Mouse (Mus musculus): ENCODE results near the gene Gm47283. TPM values are rescaled to one million over a fixed set of nuclear protein-coding genes. Genes with fewer than 3 reads are reported as not detected.
"Not testable (repeated sequence)": the region's sequence is repeated elsewhere in the genome, so short reads cannot be mapped to it uniquely, and the experiment has no call there.

The Gm47283 gene
- polyA plus RNA-seq (2016; fragmentation: Nextera tagmentation; extraction: Ambion mirVana) = not detected in 2 replicates

DNA sequence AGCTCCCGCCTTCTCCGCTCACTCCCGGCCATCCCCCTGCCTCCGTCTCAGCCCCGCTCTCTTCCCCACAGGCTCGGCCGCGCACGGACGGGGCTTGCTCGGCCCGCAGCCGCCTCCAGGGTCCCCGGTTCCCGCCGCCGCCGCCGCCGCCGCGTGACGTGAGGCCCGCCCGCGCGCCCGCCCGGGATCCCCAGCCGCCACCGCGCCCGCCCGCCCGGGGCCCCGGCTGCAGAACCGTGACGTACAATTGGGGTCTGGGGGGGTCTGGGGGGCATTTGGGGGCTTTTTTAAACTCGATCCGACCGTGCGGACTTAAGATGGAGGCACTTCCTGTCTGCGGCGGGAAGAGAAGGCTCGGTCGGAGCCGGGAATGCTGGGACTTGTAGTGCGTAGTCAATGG is at the start of gene Gm47283:
Gm47283 (plus strand) TSS at position 301 of the 400 bp plus-strand sequence.
- not testable (repeated sequence) for H3K4me1 ChIP-seq; H3K36me3 ChIP-seq (replicated peaks); DNase-seq (ENCODE audit: extremely low spot score, low spot score); H3K9me3 ChIP-seq; H3K27ac ChIP-seq; H3K4me3 ChIP-seq; H3K27me3 ChIP-seq (ENCODE audit: poor library complexity, severe bottlenecking)
- WGBS = no CpG with 5 or more reads among the region's 48 CpGs

DNA sequence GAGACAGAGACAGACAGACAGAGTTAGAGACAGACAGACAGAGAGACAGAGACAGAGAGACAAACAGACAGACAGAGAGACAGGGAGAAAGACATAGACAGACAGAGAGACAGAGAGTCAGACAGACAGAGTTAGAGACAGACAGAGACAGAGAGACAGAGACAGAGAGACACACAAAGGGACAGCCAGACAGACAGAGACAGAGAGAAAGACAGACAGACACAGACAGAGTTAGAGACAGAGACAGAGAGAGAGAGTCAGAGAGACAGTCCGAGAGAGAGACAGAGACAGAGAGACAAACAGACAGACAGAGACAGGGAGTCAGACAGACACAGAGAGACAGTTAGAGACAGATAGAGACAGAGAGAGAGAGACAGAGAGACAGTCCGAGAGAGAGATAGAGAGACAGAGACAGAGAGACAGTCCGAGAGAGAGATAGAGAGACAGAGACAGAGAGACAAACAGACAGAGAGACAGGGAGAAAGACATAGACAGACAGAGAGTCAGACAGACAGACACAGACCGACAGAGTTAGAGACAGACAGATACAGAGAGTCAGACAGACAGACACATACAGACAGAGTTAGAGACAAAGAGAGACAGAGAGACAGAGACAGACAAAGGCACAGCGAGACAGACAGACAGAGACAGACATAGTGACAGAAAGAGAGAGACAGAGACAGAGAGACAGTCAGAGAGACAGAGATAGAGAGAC is 49.2 kb upstream of the Gm47283 start:
- 91% methylated on average over 4 of the region's 5 CpGs for WGBS
- not testable (repeated sequence) for DNase-seq (ENCODE audit: extremely low spot score, low spot score)

DNA sequence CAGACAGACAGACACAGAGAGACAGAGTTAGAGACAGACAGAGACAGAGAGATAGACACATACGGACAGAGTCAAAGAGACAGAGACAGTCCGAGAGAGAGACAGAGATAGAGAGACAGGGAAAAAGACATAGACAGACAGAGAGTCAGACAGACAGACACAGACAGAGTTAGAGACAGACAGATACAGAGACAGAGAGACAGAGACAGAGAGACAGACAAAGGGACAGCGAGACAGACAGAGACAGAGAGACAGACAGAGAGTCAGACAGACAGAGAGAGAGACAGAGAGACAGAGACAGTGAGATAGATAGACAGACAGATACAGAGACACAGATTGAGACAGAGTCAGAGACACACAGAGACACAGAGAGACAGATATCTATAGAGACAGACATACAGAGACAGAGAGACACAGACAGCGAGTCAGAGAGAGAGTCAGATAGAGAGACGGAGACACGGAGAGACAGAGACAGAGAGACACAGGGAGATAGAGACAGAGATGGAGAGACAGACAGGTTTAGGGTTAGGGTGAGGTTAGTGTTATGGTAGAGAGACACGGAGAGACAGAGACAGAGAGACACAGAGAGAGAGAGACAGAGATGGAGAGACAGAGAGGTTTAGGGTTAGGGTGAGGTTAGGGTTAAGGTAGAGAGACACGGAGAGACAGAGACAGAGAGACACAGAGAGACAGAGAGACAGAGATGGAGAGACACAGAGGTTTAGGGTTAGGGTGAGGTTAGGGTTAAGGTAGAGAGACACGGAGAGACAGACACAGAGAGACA is 48.1 kb upstream of the Gm47283 start:
- 80% methylated on average over 5 of the region's 9 CpGs for WGBS
- not testable (repeated sequence) for H3K27me3 ChIP-seq (ENCODE audit: poor library complexity, severe bottlenecking); H3K4me3 ChIP-seq; H3K4me1 ChIP-seq; H3K27ac ChIP-seq
- H3K36me3 ChIP-seq (replicated peaks) = peaks cover 28% of the 10 kb centered on the region
- peak; percentile 14 for DNase-seq (ENCODE audit: extremely low spot score, low spot score)
- H3K9me3 ChIP-seq = peaks cover 55% of the 10 kb centered on the region

More for the DNA sequence above, 49.2 kb upstream of the Gm47283 start:
- H3K27ac ChIP-seq; H3K4me1 ChIP-seq; H3K4me3 ChIP-seq; H3K27me3 ChIP-seq (ENCODE audit: poor library complexity, severe bottlenecking): not testable (repeated sequence)
- peaks cover 20% of the 10 kb centered on the region for H3K36me3 ChIP-seq (replicated peaks)
- H3K9me3 ChIP-seq = peaks cover 50% of the 10 kb centered on the region

DNA sequence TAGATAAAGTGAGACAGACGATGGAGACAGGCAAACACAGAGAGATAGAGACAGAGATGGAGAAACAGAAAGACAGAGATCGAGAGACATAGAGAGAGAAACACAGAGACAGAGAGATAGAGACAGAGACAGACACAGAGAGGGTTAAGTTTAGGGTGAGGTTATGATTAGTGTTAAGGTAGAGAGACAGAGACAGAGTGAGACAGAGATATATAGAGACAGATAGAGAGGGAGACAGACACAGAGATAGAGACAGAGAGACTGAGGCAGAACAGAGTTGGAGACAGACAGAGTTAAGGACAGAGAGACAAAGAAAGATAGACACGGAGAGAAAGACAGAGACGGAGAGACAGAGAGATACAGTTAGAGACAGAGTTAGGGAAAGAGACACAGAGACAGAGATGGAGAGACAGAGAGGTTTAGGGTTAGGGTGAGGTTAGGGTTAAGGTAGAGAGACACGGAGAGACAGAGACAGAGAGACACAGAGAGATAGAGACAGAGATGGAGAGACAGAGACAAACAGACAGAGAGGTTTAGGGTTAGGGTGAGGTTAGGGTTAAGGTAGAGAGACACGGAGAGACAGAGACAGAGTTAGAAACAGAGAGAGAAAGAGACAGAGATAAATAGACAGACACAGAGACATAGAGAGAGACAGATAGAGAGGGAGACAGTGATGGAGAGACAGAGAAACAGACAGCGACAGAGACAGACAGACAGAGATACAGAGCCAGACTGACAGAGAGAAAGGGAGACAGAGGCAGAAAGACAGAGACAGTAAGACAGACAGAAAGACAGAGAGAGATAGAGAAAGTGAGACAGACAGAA is 46.7 kb upstream of the Gm47283 start:
- 59% methylated on average over 4 of the region's 7 CpGs for WGBS

DNA sequence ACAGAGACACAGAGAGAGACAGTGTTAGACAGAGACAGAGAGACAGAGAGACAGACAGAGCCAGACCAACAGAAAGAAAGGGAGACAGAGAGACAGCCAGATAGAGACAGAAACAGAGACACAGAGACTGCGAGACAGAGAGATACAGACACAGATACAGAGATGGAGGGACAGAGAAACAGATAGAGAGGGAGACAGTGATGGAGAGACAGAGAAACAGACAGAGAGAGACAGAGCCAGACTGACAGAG is 46.2 kb upstream of the Gm47283 start:
- H3K36me3 ChIP-seq (replicated peaks) = peaks cover 44% of the 10 kb centered on the region
- WGBS = 87% methylated on average over 1 of the region's 1 CpGs
- peaks cover 71% of the 10 kb centered on the region for H3K9me3 ChIP-seq
- no peak overlapping the region for H3K4me3 ChIP-seq
- H3K4me1 ChIP-seq = no peaks in the 10 kb centered on the region
- no peak overlapping the region for H3K27ac ChIP-seq
- no peak for DNase-seq (ENCODE audit: extremely low spot score, low spot score)
- H3K27me3 ChIP-seq (ENCODE audit: poor library complexity, severe bottlenecking) = no peaks in the 10 kb centered on the region

More for the DNA sequence above, 46.7 kb upstream of the Gm47283 start:
- H3K27ac ChIP-seq = no peak overlapping the region
- H3K27me3 ChIP-seq (ENCODE audit: poor library complexity, severe bottlenecking) = no peaks in the 10 kb centered on the region
- H3K36me3 ChIP-seq (replicated peaks) = peaks cover 42% of the 10 kb centered on the region
- no peak overlapping the region for H3K4me3 ChIP-seq
- no peaks in the 10 kb centered on the region for H3K4me1 ChIP-seq
- DNase-seq (ENCODE audit: extremely low spot score, low spot score) = no peak
- H3K9me3 ChIP-seq = peaks cover 66% of the 10 kb centered on the region

DNA sequence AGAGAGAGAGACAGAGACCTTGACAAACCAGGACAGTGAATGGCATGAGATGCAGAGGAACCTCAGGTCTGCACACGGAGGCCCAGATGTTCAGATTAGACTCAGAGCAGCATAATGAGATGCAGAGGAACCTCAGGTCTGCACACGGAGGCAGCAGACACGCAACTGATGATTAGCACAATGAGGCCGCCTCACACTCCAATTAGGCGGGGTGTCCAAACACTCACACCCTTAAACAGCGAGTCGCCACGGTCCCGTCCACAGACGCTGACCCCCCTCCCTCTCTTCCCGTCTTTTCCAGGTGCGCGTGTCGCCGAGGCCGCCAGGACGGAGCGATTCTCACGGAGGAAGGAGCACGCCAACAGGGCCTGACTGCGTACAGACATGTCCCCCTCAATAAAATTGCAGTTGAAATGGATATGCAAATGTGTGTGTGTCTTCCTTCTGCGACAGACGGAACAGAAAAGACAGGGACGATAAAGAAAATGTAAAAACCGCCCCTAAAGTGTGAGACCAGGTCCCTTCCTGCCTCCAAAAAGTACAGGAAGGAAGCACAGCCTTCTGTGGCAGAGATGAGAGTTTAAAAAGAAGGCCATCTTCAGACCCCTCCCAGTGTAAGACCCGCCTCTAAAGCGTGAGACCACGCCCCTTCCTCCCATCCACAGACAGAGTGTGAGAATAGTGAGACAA is 45.6 kb upstream of the Gm47283 start:
- H3K4me1 ChIP-seq; H3K27ac ChIP-seq; H3K4me3 ChIP-seq; H3K27me3 ChIP-seq (ENCODE audit: poor library complexity, severe bottlenecking): not testable (repeated sequence)
- Histone ChIP-seq H3K9me3 (peaks cover 74% of the 10 kb centered on the region), H3K36me3 (replicated peaks) (peaks cover 44% of the 10 kb centered on the region)
- 74% methylated on average over 28 of the region's 28 CpGs for WGBS
- peak; percentile 68 for DNase-seq (ENCODE audit: extremely low spot score, low spot score)

DNA sequence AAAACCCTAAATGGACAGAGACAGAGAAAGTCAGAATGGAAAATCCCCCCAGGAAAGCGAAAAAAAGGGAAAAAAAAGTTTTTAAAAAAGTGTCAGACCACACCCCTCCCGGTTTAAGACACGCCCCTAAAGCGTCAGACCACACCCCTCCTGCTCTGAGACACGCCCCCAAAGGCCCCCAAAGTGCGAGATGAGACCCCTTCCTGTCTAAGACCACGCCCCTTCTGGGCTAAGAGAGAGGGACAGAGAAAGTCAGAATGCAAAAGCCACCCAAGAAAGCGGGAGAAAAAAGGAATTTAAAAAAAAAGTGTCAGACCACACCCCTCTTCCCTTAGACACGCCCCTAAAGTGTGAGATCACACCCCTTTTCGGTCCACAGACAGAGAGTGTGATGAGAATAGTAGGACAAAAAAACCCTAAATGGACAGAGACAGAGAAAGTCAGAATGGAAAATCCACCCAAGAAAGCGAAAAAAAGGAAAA is 45.0 kb upstream of the Gm47283 start:
- DNase-seq (ENCODE audit: extremely low spot score, low spot score) = peak; percentile 51
- not testable (repeated sequence) for H3K4me3 ChIP-seq; H3K27ac ChIP-seq; H3K4me1 ChIP-seq; H3K27me3 ChIP-seq (ENCODE audit: poor library complexity, severe bottlenecking)
- 57% methylated on average over 11 of the region's 11 CpGs for WGBS
- Histone ChIP-seq H3K9me3 (peaks cover 76% of the 10 kb centered on the region), H3K36me3 (replicated peaks) (peaks cover 50% of the 10 kb centered on the region)

DNA sequence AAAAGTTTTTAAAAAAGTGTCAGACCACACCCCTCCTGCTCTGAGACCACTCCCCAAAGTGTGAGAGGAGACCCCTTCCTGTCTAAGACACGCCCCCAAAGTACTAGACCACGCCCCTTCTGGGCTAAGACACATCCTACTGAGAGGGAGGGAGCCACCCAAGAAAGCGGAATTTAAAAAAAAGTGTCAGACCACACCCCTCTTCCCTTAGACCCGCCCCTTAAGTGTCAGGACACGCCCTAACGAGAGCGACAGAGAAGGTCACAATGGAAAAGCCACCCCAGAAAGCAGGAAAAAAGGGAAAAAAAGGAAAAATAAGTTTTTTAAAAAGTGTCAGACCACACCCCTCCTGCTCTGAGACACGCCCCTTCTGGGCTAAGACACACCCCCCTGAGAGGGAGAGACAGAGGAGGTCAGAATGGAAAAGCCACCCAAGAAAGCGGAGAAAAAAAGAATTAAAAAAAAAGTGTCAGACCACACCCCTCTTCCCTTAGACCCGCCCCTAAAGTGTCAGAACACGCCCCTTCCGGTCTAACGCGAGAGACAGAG is 44.5 kb upstream of the Gm47283 start:
- DNase-seq (ENCODE audit: extremely low spot score, low spot score) = peak; percentile 68
- 55% methylated on average over 14 of the region's 14 CpGs for WGBS
- no peaks in the 10 kb centered on the region for H3K27me3 ChIP-seq (ENCODE audit: poor library complexity, severe bottlenecking)
- no peaks in the 10 kb centered on the region for H3K4me1 ChIP-seq
- no peak overlapping the region for H3K4me3 ChIP-seq
- H3K27ac ChIP-seq = no peak overlapping the region
- H3K9me3 ChIP-seq = peaks cover 78% of the 10 kb centered on the region
- peaks cover 55% of the 10 kb centered on the region for H3K36me3 ChIP-seq (replicated peaks)

DNA sequence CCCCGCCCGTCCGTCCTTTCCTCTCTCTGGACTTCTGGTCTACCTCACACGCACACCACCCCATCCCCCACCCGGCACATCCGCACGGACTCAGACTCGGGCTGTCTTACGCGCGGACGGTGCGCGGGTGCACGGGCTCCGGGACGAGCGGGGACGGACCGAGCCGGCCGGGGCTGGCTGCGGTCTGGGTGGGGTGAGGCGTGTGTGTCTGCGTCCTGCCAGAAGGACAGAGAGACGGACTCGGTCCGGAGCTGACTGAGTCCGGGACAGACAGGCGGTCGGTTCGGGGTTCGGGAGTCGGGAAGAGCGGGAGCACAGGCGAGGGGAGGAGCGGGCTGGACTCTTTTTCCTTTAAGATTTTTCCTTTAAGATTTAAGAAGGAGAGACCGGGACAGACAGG is 43.5 kb upstream of the Gm47283 start:
- not testable (repeated sequence) for H3K4me1 ChIP-seq; H3K27ac ChIP-seq; H3K4me3 ChIP-seq; H3K27me3 ChIP-seq (ENCODE audit: poor library complexity, severe bottlenecking)
- WGBS = 80% methylated on average over 38 of the region's 38 CpGs
- Histone ChIP-seq H3K9me3 (peaks cover 75% of the 10 kb centered on the region), H3K36me3 (replicated peaks) (peaks cover 61% of the 10 kb centered on the region)
- DNase-seq (ENCODE audit: extremely low spot score, low spot score) = peak; percentile 72

DNA sequence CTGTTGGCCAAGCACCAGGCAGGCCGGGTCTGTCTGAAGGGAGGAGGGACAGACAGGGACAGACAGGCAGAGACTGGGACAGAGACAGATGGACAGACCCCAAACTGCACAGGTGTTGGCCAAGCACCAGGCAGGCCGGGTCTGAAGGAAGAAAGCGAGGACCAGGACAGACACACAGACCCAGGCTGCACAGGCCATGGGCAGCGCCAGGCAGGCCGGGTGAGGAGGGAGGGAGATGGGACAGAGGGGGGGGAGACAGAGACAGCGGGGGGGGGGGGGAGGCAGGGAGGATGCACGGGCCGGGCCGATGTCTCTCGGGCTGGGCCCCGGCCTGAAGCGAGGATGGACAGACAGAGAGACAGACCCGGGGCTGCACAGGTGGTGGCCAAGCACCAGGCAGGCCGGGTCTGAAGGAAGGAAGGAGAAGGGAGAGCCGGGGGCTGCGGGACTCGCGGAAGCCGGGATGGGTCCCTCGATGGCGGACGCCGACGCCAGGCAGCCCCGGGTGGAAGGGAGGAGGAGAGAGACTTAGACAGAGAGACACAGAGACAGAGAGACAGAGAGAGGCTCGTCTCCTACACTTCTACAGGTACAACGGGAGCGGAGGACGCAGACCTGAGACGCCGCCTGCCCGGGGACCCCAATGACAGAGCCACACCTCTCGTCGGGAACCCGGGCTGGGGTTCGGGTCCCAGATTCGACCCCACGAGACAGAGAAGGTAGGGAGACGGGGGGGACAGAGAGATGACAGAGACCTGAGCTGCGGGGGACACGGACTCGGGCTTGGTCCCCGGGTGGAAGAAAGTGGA is 42.9 kb upstream of the Gm47283 start:
- peaks cover 61% of the 10 kb centered on the region for H3K36me3 ChIP-seq (replicated peaks)
- not testable (repeated sequence) for H3K4me1 ChIP-seq; H3K4me3 ChIP-seq; H3K27ac ChIP-seq; H3K27me3 ChIP-seq (ENCODE audit: poor library complexity, severe bottlenecking)
- DNase-seq (ENCODE audit: extremely low spot score, low spot score) = peak; percentile 69
- peaks cover 71% of the 10 kb centered on the region for H3K9me3 ChIP-seq
- 85% methylated on average over 43 of the region's 43 CpGs for WGBS

DNA sequence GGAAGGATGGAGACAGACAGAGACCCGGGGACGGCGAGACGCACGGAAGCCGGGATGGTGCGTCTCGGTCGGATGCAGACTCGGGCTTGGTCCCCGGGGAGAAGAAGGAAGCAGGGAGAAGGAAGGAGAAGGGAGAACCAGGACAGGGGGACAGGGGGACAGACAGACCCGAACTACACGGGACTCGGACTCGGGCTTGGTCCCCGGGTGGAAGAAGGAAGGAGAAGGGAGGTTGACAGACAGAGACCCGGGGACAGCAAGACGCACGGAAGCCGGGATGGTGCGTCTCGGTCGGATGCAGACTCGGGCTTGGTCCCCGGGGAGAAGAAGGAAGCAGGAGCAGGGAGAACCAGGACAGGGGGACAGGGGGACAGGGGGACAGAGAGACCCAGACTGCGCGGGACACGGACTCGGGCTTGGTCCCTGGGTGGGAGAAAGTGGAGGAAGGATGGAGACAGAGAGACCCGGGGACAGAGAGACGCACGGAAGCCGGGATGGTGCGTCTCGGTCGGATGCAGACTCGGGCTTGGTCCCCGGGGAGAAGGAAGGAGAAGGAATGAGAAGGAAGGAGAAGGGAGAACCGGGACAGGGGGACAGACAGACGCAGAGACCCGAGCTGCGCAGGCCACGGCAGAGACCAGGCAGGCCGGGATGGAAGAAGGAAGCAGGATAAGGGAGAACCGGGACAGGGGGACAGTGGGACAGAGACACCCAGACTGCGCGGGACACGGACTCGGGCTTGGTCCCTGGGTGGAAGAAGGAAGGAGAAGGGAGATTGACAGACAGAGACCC is 42.1 kb upstream of the Gm47283 start:
- not testable (repeated sequence) for H3K27me3 ChIP-seq (ENCODE audit: poor library complexity, severe bottlenecking); H3K27ac ChIP-seq; H3K4me1 ChIP-seq; H3K4me3 ChIP-seq
- peaks cover 66% of the 10 kb centered on the region for H3K9me3 ChIP-seq
- DNase-seq (ENCODE audit: extremely low spot score, low spot score) = peak; percentile 71
- peaks cover 61% of the 10 kb centered on the region for H3K36me3 ChIP-seq (replicated peaks)
- 87% methylated on average over 49 of the region's 49 CpGs for WGBS

All from forebrain, embryonic 10.5 days (tissue).